Mouse (Mus musculus) kidney, embryonic 15.5 days (tissue): Measurements from ENCODE around the gene Lrrc31. TPM values are rescaled to one million over a fixed set of nuclear protein-coding genes. Genes with fewer than 3 reads are reported as not detected.

ENCODE experiments used
- ATAC-seq: fragments of 200-750 bp; cut with Nextera tagmentation; replicated peaks from 2 replicates; pipeline ENCODE4 v1.8.0; 2017; ENCODE audit warnings: moderate TSS enrichment; ENCODE audit not compliant: low FRiP score
- H3K27ac ChIP-seq: fragments of 300-500 bp; sonication (generic); 2 replicates; pipeline ENCODE4 v1.5.1; 2015; ENCODE audit warnings: mild to moderate bottlenecking, inconsistent platforms
- H3K27me3 ChIP-seq: fragments of 300-500 bp; sonication (generic); 2 replicates; pipeline ENCODE4 v1.6.1; 2015; ENCODE audit warnings: inconsistent platforms
- H3K36me3 ChIP-seq: fragments of 300-500 bp; sonication (generic); 2 replicates; pipeline ENCODE4 v1.6.1; 2015; ENCODE audit warnings: inconsistent platforms
- H3K4me1 ChIP-seq: fragments of 300-500 bp; sonication (generic); 2 replicates; pipeline ENCODE4 v1.6.1; 2015; ENCODE audit warnings: inconsistent platforms
- H3K4me2 ChIP-seq: fragments of 300-500 bp; sonication (generic); 2 replicates; pipeline ENCODE4 v1.6.1; 2015; ENCODE audit warnings: moderate library complexity, mild to moderate bottlenecking, inconsistent platforms
- H3K4me3 ChIP-seq: fragments of 300-500 bp; sonication (generic); replicated peaks from 2 replicates; pipeline ENCODE4 v1.5.1; 2015; ENCODE audit warnings: mild to moderate bottlenecking, inconsistent platforms
- H3K9ac ChIP-seq: fragments of 300-500 bp; sonication (generic); 2 replicates; pipeline ENCODE4 v1.6.1; 2015; ENCODE audit warnings: mild to moderate bottlenecking, inconsistent platforms
- H3K9me3 ChIP-seq: fragments of 300-500 bp; sonication (generic); replicated peaks from 2 replicates; pipeline ENCODE4 v1.6.1; 2016; ENCODE audit warnings: inconsistent platforms
- WGBS: fragments of 180-500 bp; shearing (Covaris S2); methylation state at CpG from one replicate; pipeline ENCODE4 v1.1.7; 2015; ENCODE audit warnings: mixed read lengths; 5-methylcytosine and 5-hydroxymethylcytosine counted together
- polyA plus RNA-seq: library from polyadenylated mRNA; unstranded; fragments of >200 nt; fragmentation: Nextera tagmentation; extraction: Ambion mirVana; gene quantifications from 2 replicates; pipeline ENCODE4 v1.2.1, GENCODE M21; 2015

Lrrc31 gene
- polyA plus RNA-seq, 1 experiment from 2014 or later, result 0.18 TPM

GRCm38 (mm10) chr3:30722461-30722860 is 22.8 kb upstream of the Lrrc31 start:
- Histone ChIP-seq H3K4me1 (0 out of 2 replicates have a peak, but pooled peaks cover 4% of the 10 kb centered on the region), H3K9ac (no peak overlapping the region), H3K4me2 (no peak overlapping the region), H3K27me3 (no peaks in the 10 kb centered on the region), H3K4me3 (no peak overlapping the region), H3K36me3 (no peaks in the 10 kb centered on the region), H3K27ac (no peak overlapping the region), H3K9me3 (no peaks in the 10 kb centered on the region)
- 87% methylated on average over 2 of the region's 2 CpGs for WGBS
- ATAC-seq, result no peak

- no peak for ATAC-seq
- Histone ChIP-seq H3K9ac (no peak overlapping the region), H3K36me3 (no peaks in the 10 kb centered on the region), H3K27ac (no peak overlapping the region), H3K4me2 (no peak overlapping the region), H3K4me1 (0 out of 2 replicates have a peak, but pooled peaks cover 4% of the 10 kb centered on the region), H3K27me3 (no peaks in the 10 kb centered on the region), H3K4me3 (no peak overlapping the region), H3K9me3 (no peaks in the 10 kb centered on the region)
- WGBS, result 86% methylated on average over 4 of the region's 4 CpGs
These were observed 22.4 kb upstream of the Lrrc31 start for GRCm38 (mm10) chr3:30722036-30722435.

- Histone ChIP-seq H3K27me3 (no peaks in the 10 kb centered on the region), H3K4me3 (no peak overlapping the region), H3K4me2 (no peak overlapping the region), H3K9ac (no peak overlapping the region), H3K27ac (no peak overlapping the region), H3K4me1 (0 out of 2 replicates have a peak, but pooled peaks cover 4% of the 10 kb centered on the region), H3K9me3 (no peaks in the 10 kb centered on the region), H3K36me3 (no peaks in the 10 kb centered on the region)
- WGBS, result 84% methylated on average over 3 of the region's 3 CpGs
- ATAC-seq, result no peak
These were observed 19.0 kb upstream of the Lrrc31 start for GRCm38 (mm10) chr3:30718649-30719048.

- no peak overlapping the region for H3K4me3 ChIP-seq
- no peak overlapping the region for H3K9ac ChIP-seq
- no peaks in the 10 kb centered on the region for H3K4me1 ChIP-seq
- H3K27ac ChIP-seq, result no peak overlapping the region
- no peak for ATAC-seq
- H3K27me3 ChIP-seq, result no peaks in the 10 kb centered on the region
- H3K4me2 ChIP-seq, result no peak overlapping the region
- WGBS, result 71% methylated on average over 1 of the region's 1 CpGs
- H3K9me3 ChIP-seq, result no peaks in the 10 kb centered on the region
- no peaks in the 10 kb centered on the region for H3K36me3 ChIP-seq
These were observed 13.7 kb upstream of the Lrrc31 start for GRCm38 (mm10) chr3:30713334-30713733.

- no peaks in the 10 kb centered on the region for H3K4me1 ChIP-seq
- no peak overlapping the region for H3K27ac ChIP-seq
- H3K27me3 ChIP-seq, result no peaks in the 10 kb centered on the region
- no peak for ATAC-seq
- no peak overlapping the region for H3K9ac ChIP-seq
- H3K4me3 ChIP-seq, result no peak overlapping the region
- WGBS, result 81% methylated on average over 6 of the region's 6 CpGs
- H3K36me3 ChIP-seq, result no peaks in the 10 kb centered on the region
- no peak overlapping the region for H3K4me2 ChIP-seq
- no peaks in the 10 kb centered on the region for H3K9me3 ChIP-seq
These were observed 10.5 kb upstream of the Lrrc31 start for GRCm38 (mm10) chr3:30710191-30710590.

- no peaks in the 10 kb centered on the region for H3K9me3 ChIP-seq
- no peaks in the 10 kb centered on the region for H3K27me3 ChIP-seq
- ATAC-seq, result no peak
- H3K27ac ChIP-seq, result no peak overlapping the region
- no peak overlapping the region for H3K4me3 ChIP-seq
- 68% methylated on average over 4 of the region's 4 CpGs for WGBS
- no peaks in the 10 kb centered on the region for H3K4me1 ChIP-seq
- H3K4me2 ChIP-seq, result no peak overlapping the region
- no peaks in the 10 kb centered on the region for H3K36me3 ChIP-seq
- no peak overlapping the region for H3K9ac ChIP-seq
These were observed 7.1 kb upstream of the Lrrc31 start for GRCm38 (mm10) chr3:30706614-30707276.

GRCm38 (mm10) chr3:30705977-30706376 is 6.3 kb upstream of the Lrrc31 start:
- H3K4me3 ChIP-seq, result no peak overlapping the region
- H3K27me3 ChIP-seq, result no peaks in the 10 kb centered on the region
- no peak overlapping the region for H3K4me2 ChIP-seq
- 93% methylated on average over 3 of the region's 3 CpGs for WGBS
- H3K27ac ChIP-seq, result no peak overlapping the region
- ATAC-seq, result no peak
- H3K9ac ChIP-seq, result no peak overlapping the region
- no peaks in the 10 kb centered on the region for H3K36me3 ChIP-seq
- H3K4me1 ChIP-seq, result no peaks in the 10 kb centered on the region
- H3K9me3 ChIP-seq, result no peaks in the 10 kb centered on the region

- 42% methylated on average over 4 of the region's 4 CpGs for WGBS
- no peak overlapping the region for H3K4me2 ChIP-seq
- H3K36me3 ChIP-seq, result no peaks in the 10 kb centered on the region
- no peaks in the 10 kb centered on the region for H3K27me3 ChIP-seq
- peaks cover 10% of the 10 kb centered on the region for H3K4me1 ChIP-seq
- peak; percentile 64 for ATAC-seq
- H3K9me3 ChIP-seq, result no peaks in the 10 kb centered on the region
- H3K27ac ChIP-seq, result peak overlapping the region; percentile 51; the same call in 1 of the 2 replicates
- no peak overlapping the region for H3K9ac ChIP-seq
- no peak overlapping the region for H3K4me3 ChIP-seq
These were observed 1.8 kb downstream of the Lrrc31 start for GRCm38 (mm10) chr3:30697891-30698290.

GRCm38 (mm10) chr3:30696346-30696745 is 3.3 kb downstream of the Lrrc31 start:
- Histone ChIP-seq H3K27me3 (no peaks in the 10 kb centered on the region), H3K36me3 (no peaks in the 10 kb centered on the region), H3K4me1 (peaks cover 10% of the 10 kb centered on the region), H3K9me3 (no peaks in the 10 kb centered on the region), H3K4me2 (no peak overlapping the region), H3K4me3 (no peak overlapping the region), H3K9ac (no peak overlapping the region), H3K27ac (peak overlapping the region; percentile 78)
- WGBS, result 7% methylated on average over 2 of the region's 2 CpGs
- ATAC-seq, result peak; percentile 81

- H3K9ac ChIP-seq, result no peak overlapping the region
These were observed 4.0 kb downstream of the Lrrc31 start for GRCm38 (mm10) chr3:30695661-30696060.

GRCm38 (mm10) chr3:30690976-30691375 is 8.7 kb downstream of the Lrrc31 start:
- Histone ChIP-seq H3K4me3 (no peak overlapping the region), H3K27ac (no peak overlapping the region), H3K27me3 (no peaks in the 10 kb centered on the region), H3K9me3 (no peaks in the 10 kb centered on the region), H3K4me2 (no peak overlapping the region), H3K36me3 (no peaks in the 10 kb centered on the region), H3K9ac (no peak overlapping the region), H3K4me1 (no peaks in the 10 kb centered on the region)
- ATAC-seq, result no peak
- 66% methylated on average over 7 of the region's 7 CpGs for WGBS

More at GRCm38 (mm10) chr3:30695661-30696060, 4.0 kb downstream of the Lrrc31 start:
- Histone ChIP-seq H3K9me3 (no peaks in the 10 kb centered on the region), H3K27ac (no peak overlapping the region), H3K4me1 (peaks cover 10% of the 10 kb centered on the region), H3K4me3 (no peak overlapping the region), H3K27me3 (no peaks in the 10 kb centered on the region), H3K4me2 (no peak overlapping the region), H3K36me3 (no peaks in the 10 kb centered on the region)
- ATAC-seq, result no peak
- 90% methylated on average over 2 of the region's 2 CpGs for WGBS

- H3K4me3 ChIP-seq, result no peak overlapping the region
- H3K4me1 ChIP-seq, result no peaks in the 10 kb centered on the region
- H3K9ac ChIP-seq, result no peak overlapping the region
- H3K36me3 ChIP-seq, result no peaks in the 10 kb centered on the region
- no peaks in the 10 kb centered on the region for H3K9me3 ChIP-seq
- ATAC-seq, result no peak
- WGBS, result 74% methylated on average over 3 of the region's 3 CpGs
- no peak overlapping the region for H3K27ac ChIP-seq
- H3K4me2 ChIP-seq, result no peak overlapping the region
- H3K27me3 ChIP-seq, result no peaks in the 10 kb centered on the region
These were observed 12.4 kb downstream of the Lrrc31 start for GRCm38 (mm10) chr3:30687216-30687615.

GRCm38 (mm10) chr3:30683190-30683589 is 16.5 kb downstream of the Lrrc31 start:
- Histone ChIP-seq H3K27me3 (no peaks in the 10 kb centered on the region), H3K4me3 (no peak overlapping the region), H3K36me3 (no peaks in the 10 kb centered on the region), H3K4me1 (no peaks in the 10 kb centered on the region), H3K9me3 (no peaks in the 10 kb centered on the region), H3K9ac (no peak overlapping the region), H3K27ac (no peak overlapping the region), H3K4me2 (no peak overlapping the region)
- 80% methylated on average over 6 of the region's 6 CpGs for WGBS
- ATAC-seq, result no peak
